ENCODE assay signal across 9 mouse cellular contexts in genomic region chr9:103480603-103481220, GRCm38 (mm10). TPM values are rescaled to one million over a fixed set of nuclear protein-coding genes. Genes with fewer than 3 reads are reported as not detected.
A peak's percentile ranks its signal among the peaks of the same experiment; 100 is the strongest.
DNase-seq lines count a peak whose midpoint lies in the region; ATAC-seq lines count a peak whose summit lies in the region.
"Had no signal": no experiment of that assay in that cellular context is flagged by ENCODE, and none has a peak within 500 bp of the region (broad histone marks: within the 10 kb centered on the region; RNA-seq: fewer than 3 reads in every experiment).

No protein-coding gene starts in this region.

- no peaks in the 10 kb centered on the region for H3K9me3 ChIP-seq in embryonic facial prominence, embryonic 10.5 days
- no peaks in the 10 kb centered on the region for H3K9me3 ChIP-seq in limb, embryonic 11.5 days (ENCODE audit: control insufficient read depth, low read length)
- H3K9me3 ChIP-seq: liver, embryonic 13.5 days had no signal

- no peak overlapping the region for H3K4me3 ChIP-seq in embryonic facial prominence, embryonic 10.5 days
- H3K4me3 ChIP-seq in limb, embryonic 11.5 days (ENCODE audit: low read depth, low read length) = no peak overlapping the region
- H3K4me3 ChIP-seq: liver, embryonic 13.5 days had no signal

- no peaks in the 10 kb centered on the region for H3K27me3 ChIP-seq in embryonic facial prominence, embryonic 10.5 days (replicated peaks; ENCODE audit: low read depth, poor library complexity, severe bottlenecking)
- H3K27me3 ChIP-seq in limb, embryonic 11.5 days (ENCODE audit: control insufficient read depth, insufficient read depth, low read length) = no peaks in the 10 kb centered on the region
- H3K27me3 ChIP-seq: liver, embryonic 13.5 days had no signal

- no peak overlapping the region for H3K4me2 ChIP-seq in limb, embryonic 11.5 days (ENCODE audit: low read depth, severe bottlenecking)
- H3K4me2 ChIP-seq: liver, embryonic 13.5 days had no signal

- H3K27ac ChIP-seq in embryonic facial prominence, embryonic 10.5 days (replicated peaks) = peak overlapping the region; percentile 71
- 0 out of 2 replicates have a peak overlapping the region, but pooled peaks have one; percentile 51 for H3K27ac ChIP-seq in limb, embryonic 11.5 days (replicated peaks; ENCODE audit: low read depth, low read length)
- H3K27ac ChIP-seq: liver, embryonic 13.5 days had no signal

- no peaks in the 10 kb centered on the region for H3K36me3 ChIP-seq in embryonic facial prominence, embryonic 10.5 days (replicated peaks)
- H3K36me3 ChIP-seq in limb, embryonic 11.5 days (ENCODE audit: control insufficient read depth, insufficient read depth, low read length) = no peaks in the 10 kb centered on the region
- H3K36me3 ChIP-seq: liver, embryonic 13.5 days had no signal

- 51% methylated on average over 8 of the region's 8 CpGs for WGBS in embryonic facial prominence, embryonic 10.5 days
- WGBS in limb, embryonic 11.5 days = 47% methylated on average over 8 of the region's 8 CpGs

- intact Hi-C loops in left cerebral cortex, postnatal 25 days (cut with DNase I) = no loop called here

- no peak for ATAC-seq in limb, embryonic 11.5 days (ENCODE audit: insufficient number of reproducible peaks, low FRiP score, low TSS enrichment, low read depth)

- peak; percentile 64 for DNase-seq in adrenal gland, postnatal 14 days
- no peak for DNase-seq in adrenal gland, adult (ENCODE audit: inconsistent age in 2 of 2, low spot score in 1 of 2)
- DNase-seq in embryonic facial prominence, embryonic 10.5 days (ENCODE audit: low spot score) = peak; percentile 60
- peak; percentile 78 for DNase-seq in heart, postnatal 4 days
- DNase-seq in limb, embryonic 11.5 days (ENCODE audit: low spot score) = peak; percentile 52
- DNase-seq in left cerebral cortex, postnatal 25 days (ENCODE audit: low spot score in 2 of 2) = no peak
- no peak for DNase-seq in spleen, postnatal 14 days (ENCODE audit: low spot score in 2 of 2)
- DNase-seq in urinary bladder, postnatal 36 days (ENCODE audit: low spot score in 2 of 2) = no peak
- DNase-seq: liver, embryonic 13.5 days had no signal

- no peak overlapping the region for H3K9ac ChIP-seq in limb, embryonic 11.5 days (ENCODE audit: low read length)
- H3K9ac ChIP-seq: liver, embryonic 13.5 days had no signal

- peaks cover 43% of the 10 kb centered on the region for H3K4me1 ChIP-seq in embryonic facial prominence, embryonic 10.5 days
- H3K4me1 ChIP-seq in limb, embryonic 11.5 days (ENCODE audit: control insufficient read depth, insufficient read depth, low read length) = 0 out of 2 replicates have a peak, but pooled peaks cover 3% of the 10 kb centered on the region

RNA-seq across cellular contexts. Expression of gene Bfsp2, which starts 0.5 kb away (rescaled TPM):
- total RNA-seq in adrenal gland, postnatal 14 days (2021) = not detected in 2 replicates
- 0.75 and 1.3 TPM in 2 replicates for polyA plus RNA-seq in embryonic facial prominence, embryonic 10.5 days (2016; fragmentation: Nextera tagmentation; extraction: Ambion mirVana)
- total RNA-seq in heart, postnatal 4 days (2021) = under 1 TPM; 0.38 to 0.88 TPM
- polyA plus RNA-seq in limb, embryonic 11.5 days (2014; fragmentation: Nextera tagmentation; extraction: Ambion mirVana) = 0.85 and 1.1 TPM in 2 replicates
- 1 to 10 TPM; 4.3 to 5.5 TPM for total RNA-seq in left cerebral cortex, postnatal 25 days (2021)

Comparison
In these comparisons a context has a peak if more than half of its experiments do, and no peak if none do; other contexts are left out.
1. DNase-seq: peak in adrenal gland, postnatal 14 days (single experiment), embryonic facial prominence, embryonic 10.5 days (single experiment), heart, postnatal 4 days (single experiment) and limb, embryonic 11.5 days (single experiment); none in adrenal gland, adult (0 of 2), left cerebral cortex, postnatal 25 days (0 of 2), spleen, postnatal 14 days (0 of 2) and urinary bladder, postnatal 36 days (0 of 2).